Mouse (Mus musculus): ENCODE measurements around the gene Ccdc157.

- TF ChIP-seq GATA1 (IDR thresholded peaks at IDR 0.05; ENCODE audit: borderline replicate concordance, low read length): no peak
- no peak for TF ChIP-seq CTCF (IDR thresholded peaks at IDR 0.05; ENCODE audit: low read depth, low read length)
- TF ChIP-seq TAL1 (conservative IDR thresholded peaks at IDR 0.05; ENCODE audit: low read depth, low read length): no peak
- no peak for TF ChIP-seq POLR2AphosphoS5 (IDR thresholded peaks at IDR 0.05; ENCODE audit: insufficient replicate concordance, low read depth, low read length)
Measured at GRCm38 (mm10) chr11:4148536-4149156, 11.4 kb downstream of the Ccdc157 start.
